Mouse (Mus musculus): Measurements from ENCODE around the gene Hopx.
A peak's percentile ranks its signal among the peaks of the same experiment; 100 is the strongest.

- no peak for TF ChIP-seq TAL1 (IDR thresholded peaks at IDR 0.05; ENCODE audit: low read length)
- TF ChIP-seq GATA1 (IDR thresholded peaks at IDR 0.05; ENCODE audit: low read length): peak; percentile 62; the same call in 1 of the 2 replicates
Observed at GRCm38 (mm10) chr5:77119475-77120422, 4.8 kb upstream of the Hopx start.
